Mouse (Mus musculus) liver, adult 2 months (tissue): ENCODE results near the gene Ctsc. TPM values are rescaled to one million over a fixed set of nuclear protein-coding genes. Genes with fewer than 3 reads are reported as not detected.

Source experiments
- DNase-seq: peaks from one replicate; pipeline ENCODE4 v3.0.0-alpha.2; 2011; ENCODE audit warnings: low read depth, low spot score; ENCODE audit errors: extremely low read depth
- H3K27ac ChIP-seq: fragments of 200-500 bp; replicated peaks from 2 replicates; pipeline ENCODE4 v1.5.1; 2012; ENCODE audit warnings: low read depth, mild to moderate bottlenecking, control low read depth, inconsistent platforms, low read length; ENCODE audit not compliant: insufficient read depth
- H3K27me3 ChIP-seq: fragments of 200-500 bp; 2 replicates; pipeline ENCODE4 v1.6.1; 2012; ENCODE audit warnings: mild to moderate bottlenecking, moderate library complexity, low read length, inconsistent platforms; ENCODE audit not compliant: control insufficient read depth, insufficient read depth
- H3K36me3 ChIP-seq: fragments of 200-500 bp; 2 replicates; pipeline ENCODE4 v1.6.1; 2012; ENCODE audit warnings: low read length, inconsistent platforms; ENCODE audit not compliant: control insufficient read depth, insufficient read depth
- H3K4me1 ChIP-seq: fragments of 200-500 bp; 2 replicates; pipeline ENCODE4 v1.6.1; 2011; ENCODE audit warnings: low read length; ENCODE audit not compliant: control insufficient read depth, insufficient read depth
- H3K4me3 ChIP-seq: fragments of 200-500 bp; 2 replicates; pipeline ENCODE4 v1.5.1; 2011; ENCODE audit warnings: low read depth, mild to moderate bottlenecking, control low read depth, low read length, moderate library complexity; ENCODE audit not compliant: insufficient read depth
- H3K79me2 ChIP-seq: fragments of 200-500 bp; 2 replicates; pipeline ENCODE4 v1.6.1; 2012; ENCODE audit warnings: inconsistent platforms, mild to moderate bottlenecking, low read length, moderate library complexity; ENCODE audit not compliant: control insufficient read depth, insufficient read depth
- H3K9ac ChIP-seq: fragments of 200-500 bp; 2 replicates; pipeline ENCODE4 v1.6.1; 2012; ENCODE audit warnings: low read depth, mild to moderate bottlenecking, control low read depth, inconsistent platforms, low read length
- CTCF ChIP-seq: fragments of 200-500 bp; IDR thresholded peaks from 2 replicates; pipeline ENCODE4 v1.5.1; 2011; ENCODE audit warnings: low read depth, low read length, control low read depth
- POLR2A ChIP-seq: fragments of 200-500 bp; IDR thresholded peaks from 2 replicates; pipeline ENCODE4 v1.6.1; 2011; ENCODE audit warnings: low read length, control low read depth; ENCODE audit not compliant: insufficient read depth; ENCODE audit errors: extremely low read depth
- WGBS: fragments of 180-500 bp; shearing (Covaris S2); methylation state at CpG from one replicate; pipeline ENCODE4 v1.1.7; 2018; 5-methylcytosine and 5-hydroxymethylcytosine counted together
- polyA plus RNA-seq: library from polyadenylated mRNA; depleted of rRNA; stranded (reverse); fragments of >200 nt; gene quantifications from 2 replicates; pipeline ENCODE4 v1.2.3, GENCODE M21; 2012
- total RNA-seq: library from RNA; depleted of rRNA; stranded (reverse); fragments of >200 nt; gene quantifications from 2 replicates; pipeline ENCODE4 v1.2.3, GENCODE M21; 2014

Ctsc gene
- total and polyA plus RNA-seq, 2 experiments, result 83.6 to 124 TPM

DNA sequence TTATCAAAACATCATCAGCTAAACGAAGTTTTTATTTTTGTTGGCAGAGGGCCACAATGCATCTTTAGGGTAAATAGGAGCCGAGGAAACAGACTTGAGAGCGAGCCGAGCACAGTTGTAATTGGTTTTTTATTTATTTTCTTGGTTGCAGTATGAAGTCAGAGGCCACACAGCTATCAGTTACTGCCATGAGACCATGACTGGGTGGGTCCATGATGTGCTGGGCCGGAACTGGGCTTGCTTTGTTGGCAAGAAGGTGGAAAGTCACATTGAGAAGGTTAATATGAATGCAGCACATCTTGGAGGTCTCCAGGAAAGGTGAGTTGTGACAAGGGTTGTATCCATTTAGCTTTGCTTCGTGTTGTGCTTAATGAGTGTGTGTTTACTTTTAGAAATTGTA is 19.0 kb downstream of the Ctsc start:
- DNase-seq, result no peak

DNA sequence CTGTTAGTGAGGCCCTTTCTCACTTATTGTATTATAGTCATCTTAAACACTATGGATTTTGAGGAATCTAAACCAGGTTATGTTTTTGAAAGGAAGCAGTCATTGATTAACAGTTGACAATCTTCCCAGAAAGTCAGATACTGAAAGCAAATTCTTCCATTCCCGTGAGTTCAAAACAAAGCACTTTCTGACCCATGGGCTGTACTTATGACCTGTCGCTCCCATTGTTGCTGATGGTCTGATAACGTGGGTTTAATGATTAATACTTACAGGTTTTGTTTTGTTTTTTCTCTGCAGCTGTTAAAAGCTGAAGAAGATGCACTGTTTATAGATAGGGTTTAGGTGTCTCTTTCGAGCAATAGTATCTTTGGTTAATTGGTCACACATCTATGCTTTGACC is 27.9 kb downstream of the Ctsc start:
- no peak overlapping the region; the same call in 1 of the 2 replicates for H3K27ac ChIP-seq
- H3K9ac ChIP-seq, result no peak overlapping the region
- WGBS, result 35% methylated on average over 4 of the region's 4 CpGs
- H3K36me3 ChIP-seq, result peaks cover 10% of the 10 kb centered on the region
- no peaks in the 10 kb centered on the region for H3K27me3 ChIP-seq
- H3K4me3 ChIP-seq, result no peak overlapping the region
- no peaks in the 10 kb centered on the region for H3K79me2 ChIP-seq
- DNase-seq, result peak; percentile 95
- TF ChIP-seq CTCF (no peak), POLR2A (no peak)
- peaks cover 19% of the 10 kb centered on the region for H3K4me1 ChIP-seq

More for the DNA sequence above, 19.0 kb downstream of the Ctsc start:
- Histone ChIP-seq H3K9ac (no peak overlapping the region), H3K36me3 (peaks cover 6% of the 10 kb centered on the region), H3K27ac (no peak overlapping the region; the same call in 1 of the 2 replicates), H3K4me1 (peaks cover 19% of the 10 kb centered on the region), H3K4me3 (no peak overlapping the region), H3K79me2 (no peaks in the 10 kb centered on the region), H3K27me3 (no peaks in the 10 kb centered on the region)
- TF ChIP-seq CTCF, result no peak
- no peak for TF ChIP-seq POLR2A
- WGBS, result 57% methylated on average over 6 of the region's 6 CpGs

DNA sequence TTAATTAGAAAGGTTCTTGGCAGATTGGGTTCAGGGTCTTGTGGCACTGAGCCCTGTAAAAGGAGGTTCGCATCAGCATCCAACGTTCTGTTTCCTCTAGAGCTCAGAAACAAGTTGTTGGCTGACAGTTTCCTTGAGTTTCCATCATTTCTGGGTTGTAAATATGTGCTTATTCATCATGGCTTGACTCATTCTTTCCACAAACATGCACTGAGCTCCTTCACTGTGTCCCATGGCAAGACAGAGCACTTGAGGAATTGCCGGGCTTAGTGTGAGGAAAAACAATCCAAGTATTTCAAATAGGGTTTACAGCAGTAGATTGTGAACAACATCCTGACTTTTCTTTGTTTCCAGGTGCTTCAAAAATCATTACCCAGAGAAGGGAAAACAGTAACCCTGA is 28.8 kb downstream of the Ctsc start:
- H3K27ac ChIP-seq, result no peak overlapping the region; the same call in 1 of the 2 replicates
- 78% methylated on average over 3 of the region's 3 CpGs for WGBS
- no peak for DNase-seq
- no peak overlapping the region for H3K9ac ChIP-seq
- no peak for TF ChIP-seq CTCF
- TF ChIP-seq POLR2A, result no peak
- H3K36me3 ChIP-seq, result peaks cover 10% of the 10 kb centered on the region
- no peak overlapping the region for H3K4me3 ChIP-seq
- peaks cover 22% of the 10 kb centered on the region for H3K4me1 ChIP-seq
- no peaks in the 10 kb centered on the region for H3K27me3 ChIP-seq
- no peaks in the 10 kb centered on the region for H3K79me2 ChIP-seq

DNA sequence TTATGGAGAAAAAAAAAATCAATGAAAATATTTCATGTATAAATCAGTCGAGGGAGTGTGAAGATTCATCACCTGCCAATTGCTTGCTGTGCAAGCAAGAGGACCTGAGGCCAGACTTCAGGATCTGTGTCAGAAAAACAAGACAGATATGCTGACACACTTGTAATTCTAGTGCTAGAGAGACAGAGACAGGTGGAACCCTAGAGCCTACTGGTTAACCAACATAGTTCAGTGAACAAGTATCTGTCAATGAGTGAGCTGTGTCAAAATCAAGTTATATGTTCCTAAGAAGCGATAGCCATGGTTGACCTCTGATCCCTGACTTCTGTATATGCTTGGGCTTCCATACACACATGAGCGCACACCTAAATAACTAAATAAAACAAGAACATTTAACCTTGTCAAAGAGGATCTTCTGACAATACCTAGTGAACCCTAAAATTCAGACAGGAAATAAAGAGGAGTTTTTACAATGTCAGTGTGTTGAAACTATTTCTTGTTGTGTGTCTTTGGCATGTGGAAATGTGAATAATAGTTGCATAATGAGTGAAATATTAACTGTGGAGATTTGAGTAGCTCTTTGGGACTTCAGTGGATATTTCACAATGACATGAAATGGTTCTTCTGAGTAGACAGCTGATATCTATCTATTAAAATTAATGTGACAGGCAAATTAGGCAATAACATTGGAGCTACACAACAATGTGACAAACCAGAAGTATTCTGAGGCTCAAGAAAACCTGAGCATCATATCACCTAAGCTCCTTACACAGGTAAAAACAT is 32.7 kb downstream of the Ctsc start:
- Histone ChIP-seq H3K4me3 (no peak overlapping the region), H3K27me3 (no peaks in the 10 kb centered on the region), H3K27ac (peak overlapping the region; percentile 68), H3K9ac (no peak overlapping the region), H3K36me3 (peaks cover 5% of the 10 kb centered on the region), H3K79me2 (no peaks in the 10 kb centered on the region), H3K4me1 (peaks cover 19% of the 10 kb centered on the region)
- peak; percentile 93 for DNase-seq
- 44% methylated on average over 3 of the region's 3 CpGs for WGBS
- TF ChIP-seq CTCF (no peak), POLR2A (no peak)

DNA sequence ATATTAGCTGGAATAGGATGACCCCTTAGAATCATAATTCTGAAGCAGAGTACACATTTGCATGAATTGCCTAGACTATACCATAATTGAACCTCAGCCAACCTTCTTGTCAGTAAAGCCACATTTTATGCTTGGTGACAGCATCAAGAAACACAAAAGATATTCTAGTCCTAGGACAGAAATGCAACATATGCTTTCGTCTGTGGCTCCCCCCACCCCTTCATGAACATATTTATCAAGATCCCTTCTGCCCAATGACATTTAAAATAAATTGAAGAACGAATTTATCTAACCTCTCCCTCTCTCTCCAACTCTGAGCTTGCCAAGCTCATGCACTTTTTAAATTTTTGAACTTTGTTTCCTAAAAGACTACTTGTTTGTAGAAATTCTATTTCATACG is 38.5 kb downstream of the Ctsc start:
- WGBS, result 68% methylated on average over 3 of the region's 3 CpGs
- Histone ChIP-seq H3K9ac (no peak overlapping the region), H3K79me2 (no peaks in the 10 kb centered on the region), H3K4me3 (no peak overlapping the region), H3K27me3 (no peaks in the 10 kb centered on the region), H3K36me3 (no peaks in the 10 kb centered on the region), H3K27ac (no peak overlapping the region), H3K4me1 (peaks cover 3% of the 10 kb centered on the region; the same call in 1 of the 2 replicates)
- TF ChIP-seq POLR2A (no peak), CTCF (no peak)
- no peak for DNase-seq

DNA sequence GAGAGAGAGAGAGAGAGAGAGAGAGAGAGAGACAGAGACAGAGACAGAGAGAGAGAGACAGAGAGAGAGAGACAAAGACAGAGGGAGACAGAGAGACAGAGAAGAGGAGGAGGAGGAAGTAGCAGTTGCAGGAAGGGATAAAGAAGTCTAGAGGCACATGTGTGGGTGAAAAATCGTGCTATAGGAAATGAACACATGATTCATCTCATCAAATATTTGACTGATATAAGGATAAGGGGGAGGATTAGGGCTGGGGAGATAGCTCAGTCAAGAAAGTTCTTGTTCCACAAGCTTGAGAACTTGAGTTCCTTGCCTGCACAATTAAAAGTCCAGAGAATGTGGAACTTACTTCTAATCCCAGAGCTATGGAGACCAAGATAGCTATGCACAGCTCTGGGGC is 40.6 kb downstream of the Ctsc start:
- H3K27me3 ChIP-seq, result no peaks in the 10 kb centered on the region
- no peak overlapping the region for H3K9ac ChIP-seq
- no peak overlapping the region for H3K27ac ChIP-seq
- WGBS, result 55% methylated on average over 1 of the region's 1 CpGs
- H3K36me3 ChIP-seq, result no peaks in the 10 kb centered on the region
- peaks cover 3% of the 10 kb centered on the region; the same call in 1 of the 2 replicates for H3K4me1 ChIP-seq
- TF ChIP-seq POLR2A, result no peak
- TF ChIP-seq CTCF, result no peak
- H3K79me2 ChIP-seq, result no peaks in the 10 kb centered on the region
- no peak overlapping the region for H3K4me3 ChIP-seq
- DNase-seq, result no peak
